21 mouse cellular contexts compared by ENCODE assay signal in the genomic region with DNA sequence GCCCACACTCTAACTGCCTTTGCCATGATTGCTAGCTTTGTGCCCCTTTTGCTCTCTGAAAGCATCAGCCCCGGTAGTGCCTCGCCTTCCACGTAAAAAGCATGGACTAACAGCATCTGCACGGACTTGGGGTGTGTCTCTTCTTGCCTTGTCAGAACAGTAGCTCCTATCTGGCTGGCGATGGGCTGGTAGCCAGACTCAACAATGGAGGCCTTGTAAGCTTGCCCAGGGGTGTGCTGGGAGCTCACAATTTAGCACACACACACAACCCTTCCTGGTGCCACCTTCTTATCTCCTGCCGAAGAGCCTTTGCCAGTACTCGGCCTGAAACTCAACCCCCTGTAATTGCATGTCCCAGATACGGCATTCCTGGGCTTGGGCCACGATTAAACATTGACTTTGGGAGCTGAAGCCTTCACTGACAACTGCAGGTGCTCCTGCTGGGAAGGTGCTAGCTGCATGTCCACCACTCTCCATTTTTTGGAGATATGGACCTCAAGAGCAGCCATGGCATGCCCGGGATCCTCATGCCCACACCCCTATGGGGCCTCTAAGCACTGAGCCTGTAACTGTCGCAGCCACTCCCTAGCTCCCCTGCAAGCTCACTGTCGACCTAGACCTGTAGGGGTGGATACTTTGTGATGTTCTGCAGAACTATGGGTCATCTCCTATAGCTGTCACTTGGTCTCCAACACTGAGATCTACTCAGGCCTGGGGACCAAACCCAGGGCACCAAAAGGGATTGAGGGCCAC.
A peak's percentile ranks its signal among the peaks of the same experiment; 100 is the strongest.
DNase-seq lines count a peak whose midpoint lies in the region; ATAC-seq and TF ChIP-seq lines count a peak whose summit lies in the region.
"Had no signal": no experiment of that assay in that cellular context is flagged by ENCODE, and none has a peak within 500 bp of the region (broad histone marks: within the 10 kb centered on the region; RNA-seq: fewer than 3 reads in every experiment).

No protein-coding gene starts in this region.

- DNase-seq in heart, adult 11 months: peak; percentile 94
- no peak for DNase-seq in heart, adult 9 months (ENCODE audit: low spot score in 2 of 2)
- DNase-seq in lung, adult 2 months: no peak
- DNase-seq in left cerebral cortex, adult 11 months (ENCODE audit: low spot score): no peak
- no peak for DNase-seq in left cerebral cortex, adult 9 months (ENCODE audit: low spot score in 2 of 2)
- DNase-seq: adrenal gland, adult 8-10 months; cerebellum, adult 11 months; cerebellum, postnatal 14 days; gastrocnemius, postnatal 25 days; liver, postnatal 0 days; right cerebral cortex, postnatal 14 days; thymus, postnatal 14 days had no signal

- H3K9me3 ChIP-seq in lung, embryonic 15.5 days: no peaks in the 10 kb centered on the region
- no peaks in the 10 kb centered on the region for H3K9me3 ChIP-seq in intestine, embryonic 16.5 days (ENCODE audit: control insufficient read depth, low read length)
- no peaks in the 10 kb centered on the region for H3K9me3 ChIP-seq in stomach, embryonic 16.5 days (replicated peaks; ENCODE audit: control insufficient read depth, low read length)
- H3K9me3 ChIP-seq: forebrain, embryonic 12.5 days; heart, embryonic 12.5 days; hindbrain, embryonic 12.5 days; neural tube, embryonic 12.5 days had no signal

- TF ChIP-seq POLR2A in lung, adult 2 months (IDR thresholded peaks at IDR 0.05; ENCODE audit: borderline replicate concordance, extremely low read depth, low read depth, low read length): no peak

- H3K4me2 ChIP-seq in lung, embryonic 15.5 days: no peak overlapping the region
- H3K4me2 ChIP-seq in intestine, embryonic 16.5 days (ENCODE audit: low read depth, low read length): no peak overlapping the region
- H3K4me2 ChIP-seq in stomach, embryonic 16.5 days (ENCODE audit: low read depth, low read length): no peak overlapping the region
- H3K4me2 ChIP-seq: forebrain, embryonic 12.5 days; heart, embryonic 12.5 days; hindbrain, embryonic 12.5 days; neural tube, embryonic 12.5 days had no signal

- no peak overlapping the region for H3K9ac ChIP-seq in lung, embryonic 15.5 days
- no peak overlapping the region for H3K9ac ChIP-seq in intestine, embryonic 16.5 days (ENCODE audit: low read depth, low read length)
- 0 out of 2 replicates have a peak overlapping the region, but pooled peaks have one; percentile 16 for H3K9ac ChIP-seq in stomach, embryonic 16.5 days (ENCODE audit: low read length)
- H3K9ac ChIP-seq: forebrain, embryonic 12.5 days; heart, embryonic 12.5 days; hindbrain, embryonic 12.5 days; liver, postnatal 0 days; neural tube, embryonic 12.5 days had no signal

- no peaks in the 10 kb centered on the region for H3K27me3 ChIP-seq in lung, embryonic 15.5 days
- no peaks in the 10 kb centered on the region for H3K27me3 ChIP-seq in intestine, embryonic 16.5 days (replicated peaks; ENCODE audit: control insufficient read depth, insufficient read depth, low read length)
- H3K27me3 ChIP-seq in stomach, embryonic 16.5 days (ENCODE audit: control insufficient read depth, insufficient read depth, low read length): no peaks in the 10 kb centered on the region
- H3K27me3 ChIP-seq: forebrain, embryonic 12.5 days; heart, embryonic 12.5 days; hindbrain, embryonic 12.5 days; neural tube, embryonic 12.5 days had no signal

- H3K27ac ChIP-seq in lung, embryonic 15.5 days: peak overlapping the region; percentile 79
- H3K27ac ChIP-seq in intestine, embryonic 16.5 days (ENCODE audit: low read length): peak overlapping the region; percentile 71
- H3K27ac ChIP-seq in stomach, embryonic 16.5 days (ENCODE audit: low read length): peak overlapping the region; percentile 77
- H3K27ac ChIP-seq: forebrain, embryonic 12.5 days; hindbrain, embryonic 12.5 days; kidney, postnatal 0 days; neural tube, embryonic 12.5 days had no signal

- no peak overlapping the region for H3K4me3 ChIP-seq in lung, embryonic 15.5 days
- no peak overlapping the region for H3K4me3 ChIP-seq in lung, adult 2 months (replicated peaks; ENCODE audit: extremely low read depth, low read depth, low read length)
- no peak overlapping the region for H3K4me3 ChIP-seq in intestine, embryonic 16.5 days (ENCODE audit: low read length)
- no peak overlapping the region for H3K4me3 ChIP-seq in stomach, embryonic 16.5 days (replicated peaks; ENCODE audit: low read length)
- H3K4me3 ChIP-seq: forebrain, embryonic 12.5 days; heart, embryonic 12.5 days; hindbrain, embryonic 12.5 days; neural tube, embryonic 12.5 days had no signal

- no peak for TF ChIP-seq CTCF in lung, adult 2 months (IDR thresholded peaks at IDR 0.05; ENCODE audit: insufficient read depth, low read length)

- ATAC-seq in lung, embryonic 15.5 days (ENCODE audit: borderline replicate concordance, extremely low read depth, low FRiP score, low TSS enrichment): peak; percentile 64
- ATAC-seq in intestine, embryonic 16.5 days: peak; percentile 87
- ATAC-seq in stomach, embryonic 16.5 days (ENCODE audit: insufficient read depth, low FRiP score): peak; percentile 89
- ATAC-seq: inflammation-experienced regulatory T-cells, adult 6 months; liver, postnatal 0 days had no signal

- peaks cover 17% of the 10 kb centered on the region; the same call in 1 of the 2 replicates for H3K4me1 ChIP-seq in lung, embryonic 15.5 days
- no peaks in the 10 kb centered on the region for H3K4me1 ChIP-seq in lung, adult 2 months (ENCODE audit: control insufficient read depth, insufficient read depth, low read length)
- peaks cover 8% of the 10 kb centered on the region for H3K4me1 ChIP-seq in intestine, embryonic 16.5 days (ENCODE audit: control insufficient read depth, insufficient read depth, low read length)
- H3K4me1 ChIP-seq in stomach, embryonic 16.5 days (ENCODE audit: control insufficient read depth, insufficient read depth, low read length): peaks cover 8% of the 10 kb centered on the region; the same call in 1 of the 2 replicates

- no peaks in the 10 kb centered on the region for H3K36me3 ChIP-seq in lung, embryonic 15.5 days
- no peaks in the 10 kb centered on the region for H3K36me3 ChIP-seq in intestine, embryonic 16.5 days (ENCODE audit: control insufficient read depth, insufficient read depth, low read length)
- no peaks in the 10 kb centered on the region for H3K36me3 ChIP-seq in stomach, embryonic 16.5 days (ENCODE audit: control insufficient read depth, insufficient read depth, low read length)
- H3K36me3 ChIP-seq: forebrain, embryonic 12.5 days; heart, embryonic 12.5 days; hindbrain, embryonic 12.5 days; neural tube, embryonic 12.5 days had no signal

- 53% methylated on average over 12 of the region's 12 CpGs for WGBS in lung, embryonic 15.5 days
- 65% methylated on average over 12 of the region's 12 CpGs for WGBS in lung, adult 2 months
- 61% methylated on average over 12 of the region's 12 CpGs for WGBS in intestine, embryonic 16.5 days
- WGBS in stomach, embryonic 16.5 days: 61% methylated on average over 12 of the region's 12 CpGs
